Mouse (Mus musculus): Measurements from ENCODE around the gene Slc34a2.

Gene Slc34a2

DNA sequence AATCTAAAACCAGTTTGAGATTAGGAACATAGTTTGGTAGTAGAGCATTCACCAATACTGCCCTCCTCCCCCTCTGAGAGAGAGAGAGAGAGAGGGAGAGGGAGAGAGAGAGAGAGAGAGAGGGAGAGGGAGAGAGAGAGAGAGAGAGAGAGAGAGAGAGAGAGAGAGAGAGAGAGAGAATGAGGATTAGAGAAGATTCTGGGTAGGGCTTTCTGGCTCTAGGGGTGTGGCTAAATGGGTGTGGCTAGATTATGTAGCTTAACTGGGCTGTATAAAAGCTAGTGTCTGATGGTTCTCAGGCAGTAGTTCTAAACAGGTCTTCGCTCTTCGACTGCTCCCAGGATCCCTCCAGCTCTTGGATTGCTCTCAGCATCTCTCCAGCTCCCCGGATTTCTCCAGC, at the start of gene Slc34a2:
Gene Slc34a2 (plus strand): TSS at position 301 of the 400 bp plus-strand sequence.
- DNase-seq (ENCODE audit: low spot score): no peak

GRCm38 (mm10) chr5:52990687-52991341, 47.1 kb upstream of the Slc34a2 start:
- no peak for DNase-seq (ENCODE audit: low spot score)

DNA sequence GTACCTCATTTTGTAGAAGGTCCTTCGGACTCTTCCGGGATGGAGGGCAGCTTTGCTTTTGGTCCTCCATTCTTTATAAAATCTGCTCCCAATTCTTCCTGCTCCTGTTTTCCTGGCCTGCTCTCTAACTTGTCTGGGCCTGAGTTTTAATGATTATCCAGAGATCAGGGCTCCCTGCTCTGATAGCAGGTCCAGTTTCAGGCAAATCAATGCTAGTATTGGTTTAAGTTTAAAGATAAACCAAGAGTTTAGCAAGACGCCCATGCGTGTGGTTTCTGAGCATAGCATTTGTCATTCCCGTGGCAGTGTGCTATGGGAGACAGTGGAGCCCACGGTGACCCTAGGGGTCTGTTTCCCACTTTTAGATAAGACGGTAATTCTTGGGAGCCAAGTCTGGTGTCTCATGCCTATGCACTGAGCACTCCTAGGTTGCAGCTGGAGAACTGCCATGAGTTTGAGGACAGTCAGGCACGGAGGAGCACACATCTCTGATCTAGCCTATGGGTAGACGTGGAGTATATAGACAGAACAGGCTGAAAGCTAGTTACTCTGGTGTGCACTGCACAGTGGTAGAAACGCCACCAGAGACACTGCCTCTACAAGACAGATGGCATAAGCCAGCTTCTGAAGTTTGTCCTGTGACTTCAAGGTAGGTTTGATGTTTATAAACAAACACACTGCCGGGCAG, 45.5 kb upstream of the Slc34a2 start:
- DNase-seq (ENCODE audit: low spot score): no peak

DNA sequence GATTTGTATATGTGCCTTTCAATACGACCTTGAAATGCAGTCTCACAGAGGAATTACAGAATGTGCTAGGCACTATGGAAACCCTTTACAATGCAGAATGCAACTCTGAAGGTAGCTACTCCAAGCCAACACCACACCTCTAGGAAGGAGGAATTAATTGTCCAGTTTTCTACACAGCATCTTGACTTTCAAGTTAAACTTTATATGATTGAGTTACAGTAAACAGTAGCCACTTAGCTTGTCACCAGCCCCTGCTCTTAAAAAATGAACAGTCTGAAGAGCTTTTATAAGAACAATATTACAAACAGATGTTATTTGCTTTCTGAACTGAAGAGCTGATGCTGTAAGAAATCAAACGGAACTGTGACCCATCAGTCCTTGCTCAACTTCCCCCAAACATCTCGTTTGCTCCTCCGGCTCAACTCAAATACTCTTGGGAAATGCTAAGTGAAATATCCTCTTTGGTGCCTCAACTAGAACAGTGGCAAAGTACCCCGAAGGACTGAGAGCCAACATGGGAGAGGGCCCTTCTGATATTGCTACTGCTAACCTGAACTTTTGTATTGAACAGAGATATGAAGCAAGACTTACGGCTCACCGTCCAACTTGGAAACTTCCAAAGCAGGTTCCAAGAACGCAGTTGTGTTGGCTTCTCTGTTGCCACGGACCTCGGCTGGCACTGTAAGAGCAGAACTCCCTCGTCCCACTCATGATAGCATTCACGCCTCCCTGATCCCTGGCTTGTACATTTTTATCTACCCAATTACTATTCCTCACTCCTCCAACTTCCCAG, 44.2 kb upstream of the Slc34a2 start:
- DNase-seq (ENCODE audit: low spot score): peak; percentile 8

DNA sequence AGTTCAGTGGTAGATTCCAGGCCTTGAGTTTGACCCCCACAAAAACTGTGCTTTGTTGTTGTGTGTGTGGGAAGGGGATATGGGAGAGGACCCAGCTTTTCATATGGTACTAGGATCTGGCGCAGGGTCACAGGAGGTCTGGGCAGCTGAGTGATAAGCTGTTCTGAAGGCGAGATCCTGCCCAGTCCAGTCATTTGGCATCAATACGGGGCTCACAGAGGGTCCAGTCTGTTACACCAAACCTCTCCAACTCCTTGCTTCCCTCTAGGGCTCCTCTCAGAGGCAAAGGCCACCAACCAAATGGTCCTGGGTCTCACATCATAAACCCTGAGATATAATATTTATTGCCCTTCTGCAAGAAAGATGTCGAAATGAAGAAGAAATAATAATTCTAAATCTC, 42.4 kb upstream of the Slc34a2 start:
- DNase-seq (ENCODE audit: low spot score): no peak

DNA sequence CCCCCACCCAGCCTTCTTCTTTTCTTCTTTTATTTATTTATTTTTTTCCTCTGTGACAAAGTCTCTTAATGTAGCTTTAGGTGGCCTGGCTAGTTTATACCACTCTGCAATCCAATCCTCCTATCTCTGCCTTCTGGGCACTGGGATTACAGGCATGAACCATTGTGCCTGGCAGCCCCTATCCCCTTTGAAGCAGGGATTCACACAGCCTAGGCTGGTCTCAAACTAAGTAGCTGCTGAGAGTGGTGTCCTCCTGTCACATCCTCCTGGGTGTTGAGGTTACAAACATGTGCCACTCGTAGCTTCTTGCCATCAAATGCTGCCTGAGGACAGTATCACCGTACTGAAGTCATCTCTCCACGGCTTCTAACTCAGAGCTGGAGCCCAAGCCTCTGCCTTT, 41.7 kb upstream of the Slc34a2 start:
- DNase-seq (ENCODE audit: low spot score): no peak

- no peak for DNase-seq (ENCODE audit: low spot score)
Measured at GRCm38 (mm10) chr5:52996601-52997000, 41.3 kb upstream of the Slc34a2 start.

GRCm38 (mm10) chr5:52997032-52997431, 40.8 kb upstream of the Slc34a2 start:
- DNase-seq (ENCODE audit: low spot score): no peak

DNA sequence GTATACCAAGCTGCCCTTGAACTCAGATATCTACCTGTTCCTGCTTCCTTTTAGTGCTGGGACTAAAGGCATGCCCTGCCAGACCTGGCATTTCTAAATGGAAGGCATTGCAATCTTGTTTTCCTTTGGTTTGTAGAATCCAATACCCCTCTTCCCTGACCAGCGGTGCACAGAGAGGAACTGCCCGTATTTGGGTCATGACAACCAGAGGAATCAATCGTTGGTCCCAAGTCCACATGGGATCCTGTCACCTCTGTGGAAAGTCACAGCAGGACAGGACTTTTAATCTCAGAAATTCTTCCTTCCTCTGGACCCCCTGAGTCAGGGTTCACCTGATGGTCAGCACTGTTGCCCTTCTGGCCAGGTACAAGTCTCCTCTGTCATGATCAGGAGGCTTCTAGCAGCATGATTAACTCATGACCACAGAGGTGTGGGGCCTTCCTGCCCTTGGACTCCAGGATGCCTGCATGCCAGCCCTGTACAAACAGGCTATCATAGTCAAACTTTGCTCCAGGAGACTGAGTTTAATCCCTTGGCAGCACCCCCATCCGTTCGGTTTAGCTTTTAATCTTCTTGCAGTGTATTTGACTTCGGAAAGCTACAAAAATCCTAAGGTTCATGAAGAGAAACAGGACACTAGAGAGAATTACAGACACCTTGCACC, 39.7 kb upstream of the Slc34a2 start:
- DNase-seq (ENCODE audit: low spot score): no peak

GRCm38 (mm10) chr5:53000169-53000872, 37.6 kb upstream of the Slc34a2 start:
- DNase-seq (ENCODE audit: low spot score): no peak

DNA sequence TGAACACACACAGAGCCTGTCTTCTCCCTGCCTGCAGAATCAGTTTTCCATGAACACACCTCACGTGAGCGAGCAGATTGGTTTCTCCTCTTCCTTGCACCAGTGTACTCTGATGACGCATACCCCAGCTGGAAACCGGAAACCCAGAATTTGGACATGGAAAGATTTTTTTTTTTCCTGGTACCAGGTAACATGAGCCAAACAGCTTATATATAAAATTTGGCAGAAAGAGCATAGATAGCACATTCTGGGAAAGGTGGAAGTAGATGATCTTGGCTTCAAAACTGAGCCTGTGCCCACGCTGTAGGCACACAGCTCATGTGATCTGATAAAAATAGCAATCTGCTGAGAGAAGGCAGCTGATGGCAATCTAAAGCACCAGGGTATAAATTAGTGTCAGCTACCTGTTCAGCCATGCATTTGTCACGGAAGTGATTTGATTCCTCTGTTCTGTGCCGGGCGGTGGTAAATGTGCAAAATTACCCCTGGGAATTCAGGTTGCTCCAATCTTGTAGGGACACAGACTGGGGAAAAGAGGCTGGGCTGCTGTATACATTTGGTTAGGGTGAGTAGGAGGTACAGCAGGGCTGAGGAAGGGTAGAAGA, 35.2 kb upstream of the Slc34a2 start:
- DNase-seq (ENCODE audit: low spot score): no peak

- no peak for DNase-seq (ENCODE audit: low spot score)
Measured at GRCm38 (mm10) chr5:53003495-53003894, 34.4 kb upstream of the Slc34a2 start.

GRCm38 (mm10) chr5:53003981-53004380, 33.9 kb upstream of the Slc34a2 start:
- DNase-seq (ENCODE audit: low spot score): no peak

DNA sequence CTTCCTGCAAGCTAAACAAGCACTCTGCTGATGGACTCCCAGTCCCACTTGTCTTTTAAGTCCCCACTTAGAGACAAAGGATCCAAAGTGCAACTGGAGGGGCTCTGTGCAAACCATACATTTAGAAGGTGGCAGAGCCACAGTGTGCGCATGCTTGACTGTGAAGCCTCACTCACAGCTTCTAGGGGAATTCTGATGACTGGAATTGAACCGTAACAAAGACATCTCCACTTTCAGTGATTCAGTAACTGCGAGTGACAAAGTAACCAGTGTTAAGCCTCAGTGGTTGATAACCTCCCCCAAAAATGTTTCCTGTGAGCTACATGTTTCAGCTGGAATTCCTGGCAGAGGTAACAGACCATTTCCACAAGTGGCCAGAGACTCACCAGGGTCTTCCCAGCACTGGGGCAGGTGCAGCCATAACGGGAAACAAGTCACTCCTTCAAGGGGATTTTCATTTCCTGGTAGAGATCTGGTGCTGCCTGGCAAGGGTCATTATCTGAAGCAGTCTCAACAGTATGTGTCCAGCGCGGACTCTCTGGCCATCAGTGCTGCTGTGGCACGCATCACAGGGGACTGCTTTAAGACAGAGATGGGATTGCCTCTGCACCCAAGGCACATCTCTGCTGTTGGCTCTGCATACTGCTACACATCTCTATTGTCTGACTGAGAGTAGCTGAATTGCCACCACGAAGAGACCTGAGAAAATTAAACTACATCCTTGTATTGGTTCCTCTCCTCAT, 28.7 kb upstream of the Slc34a2 start:
- DNase-seq (ENCODE audit: low spot score): no peak

GRCm38 (mm10) chr5:53009770-53010133, 28.1 kb upstream of the Slc34a2 start:
- no peak for DNase-seq (ENCODE audit: low spot score)

DNA sequence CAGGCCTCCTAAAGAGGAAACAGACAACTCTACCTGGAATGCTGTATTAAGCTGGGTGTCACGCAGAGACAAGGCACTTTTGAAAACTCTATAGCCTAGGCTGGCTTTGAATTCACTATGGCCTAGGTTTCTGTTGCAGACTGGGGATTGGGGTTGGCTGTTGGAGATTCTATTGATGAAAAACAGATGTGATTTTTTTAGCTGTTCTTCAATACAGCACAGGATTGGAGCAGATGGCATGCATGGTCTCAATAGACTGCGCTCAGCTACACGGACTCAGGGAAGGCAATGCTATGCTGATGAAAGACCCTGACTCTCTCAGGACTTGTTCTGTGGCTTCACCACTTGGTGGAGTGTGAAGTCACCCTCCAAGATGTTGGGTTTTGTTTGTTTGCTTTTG, 26.6 kb upstream of the Slc34a2 start:
- DNase-seq (ENCODE audit: low spot score): no peak

- DNase-seq (ENCODE audit: low spot score): no peak
Measured at GRCm38 (mm10) chr5:53016606-53017005, 21.3 kb upstream of the Slc34a2 start.

- no peak for DNase-seq (ENCODE audit: low spot score)
Measured at GRCm38 (mm10) chr5:53018316-53018715, 19.6 kb upstream of the Slc34a2 start.

GRCm38 (mm10) chr5:53023432-53023831, 14.4 kb upstream of the Slc34a2 start:
- no peak for DNase-seq (ENCODE audit: low spot score)

DNA sequence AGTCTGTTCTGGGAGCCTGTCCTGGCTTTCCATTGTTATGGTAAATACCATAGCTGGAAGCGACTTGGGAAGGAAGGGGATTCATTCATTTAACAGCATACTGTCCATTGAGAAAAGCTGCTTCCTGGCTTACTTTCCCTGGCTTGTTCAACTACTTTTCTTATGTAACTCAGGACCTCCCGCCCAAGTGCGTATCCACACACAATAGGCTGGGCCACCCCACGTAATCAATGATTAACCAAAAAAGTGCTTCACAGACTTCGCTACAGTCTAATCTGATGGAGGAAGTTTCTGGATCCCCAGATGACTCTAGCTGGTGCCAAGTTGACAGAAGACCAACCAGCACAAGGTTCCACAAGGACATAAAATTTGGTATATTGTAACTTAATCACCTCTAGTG, 14.0 kb upstream of the Slc34a2 start:
- DNase-seq (ENCODE audit: low spot score): no peak
